28 mouse cellular contexts compared by ENCODE assay signal in genomic region chr11:35110784-35111183, GRCm38 (mm10). TPM values are rescaled to one million over a fixed set of nuclear protein-coding genes. Genes with fewer than 3 reads are reported as not detected.
DNase-seq lines count a peak whose midpoint lies in the region; ATAC-seq and TF ChIP-seq lines count a peak whose summit lies in the region.
"Had no signal": no experiment of that assay in that cellular context is flagged by ENCODE, and none has a peak within 500 bp of the region (broad histone marks: within the 10 kb centered on the region; RNA-seq: fewer than 3 reads in every experiment).

No protein-coding gene starts in this region.

- H3K27ac ChIP-seq in heart, embryonic 10.5 days, result no peak overlapping the region
- no peak overlapping the region for H3K27ac ChIP-seq in lung, embryonic 14.5 days (ENCODE audit: low read depth)
- no peak overlapping the region for H3K27ac ChIP-seq in CH12.LX (ENCODE audit: insufficient read depth, low read depth)
- H3K27ac ChIP-seq: embryonic facial prominence, embryonic 13.5 days; embryonic facial prominence, embryonic 15.5 days; forebrain, embryonic 10.5 days; forebrain, embryonic 12.5 days had no signal

- 56% methylated on average over 2 of the region's 2 CpGs for WGBS in heart, embryonic 10.5 days
- WGBS in lung, embryonic 14.5 days, result 56% methylated on average over 2 of the region's 2 CpGs

- DNase-seq in heart, embryonic 10.5 days (ENCODE audit: low spot score), result peak; percentile 47
- DNase-seq in heart, postnatal 4 days, result no peak
- no peak for DNase-seq in lung, embryonic 14.5 days
- DNase-seq in lung, postnatal 10 days, result no peak
- no peak for DNase-seq in CH12.LX (ENCODE audit: extremely low read depth)
- DNase-seq in layer of hippocampus, postnatal 25 days (ENCODE audit: extremely low spot score in 1 of 2, low spot score in 1 of 2), result no peak
- DNase-seq: adrenal gland, postnatal 10 days; adrenal gland, postnatal 25 days; B cell, adult 2 months; cerebellum, adult 11 months; cerebellum, adult 18-20 months; cerebellum, adult 8-10 months; cerebellum, adult 9-11 months; cerebellum, postnatal 14 days; cerebellum, postnatal 36 days; embryo, embryonic 11 days had no signal

- no peaks in the 10 kb centered on the region for H3K36me3 ChIP-seq in heart, embryonic 10.5 days
- H3K36me3 ChIP-seq in lung, embryonic 14.5 days (ENCODE audit: insufficient read depth), result no peaks in the 10 kb centered on the region
- H3K36me3 ChIP-seq in CH12.LX (replicated peaks in 1 of 2; ENCODE audit: control insufficient read depth in 1 of 2, insufficient read depth in 1 of 2, low read length in 1 of 2), result no peaks in the 10 kb centered on the region
- H3K36me3 ChIP-seq: embryonic facial prominence, embryonic 13.5 days; embryonic facial prominence, embryonic 15.5 days; forebrain, embryonic 10.5 days; forebrain, embryonic 12.5 days; G1E had no signal

- no peak for TF ChIP-seq POLR2A in CH12.LX (IDR thresholded peaks at IDR 0.05; ENCODE audit: low read depth, low read length)

- TF ChIP-seq EP300 in CH12.LX (IDR thresholded peaks at IDR 0.05; ENCODE audit: low read length), result no peak

- ATAC-seq in lung, embryonic 14.5 days (ENCODE audit: insufficient read depth), result no peak
- ATAC-seq: activated CD4-positive, CD25-positive, alpha-beta regulatory T cell, adult 4 months; CD4-positive, CD25-positive, alpha-beta regulatory T cell, adult 4 months; forebrain, embryonic 14.5 days; forebrain, embryonic 16.5 days; Patski had no signal

- H3K27me3 ChIP-seq in heart, embryonic 10.5 days (ENCODE audit: insufficient read depth, poor library complexity, severe bottlenecking), result no peaks in the 10 kb centered on the region
- H3K27me3 ChIP-seq in lung, embryonic 14.5 days (ENCODE audit: insufficient read depth, low read length), result no peaks in the 10 kb centered on the region
- H3K27me3 ChIP-seq in CH12.LX (replicated peaks), result no peaks in the 10 kb centered on the region
- H3K27me3 ChIP-seq: embryonic facial prominence, embryonic 13.5 days; embryonic facial prominence, embryonic 15.5 days; Patski had no signal

- no peak for TF ChIP-seq CTCF in lung, embryonic 14.5 days (IDR thresholded peaks at IDR 0.05; ENCODE audit: low read depth)
- no peak for TF ChIP-seq CTCF in CH12.LX (conservative IDR thresholded peaks at IDR 0.05 in 1 of 2, IDR thresholded peaks at IDR 0.05 in 1 of 2; ENCODE audit: low read depth in 2 of 2, low read length in 2 of 2)

- in situ Hi-C loops in CH12.LX (cut with MboI; ENCODE audit: low pct_ligation_motif_present, low pct_unique_long_range_greater_than_20kb, low sequenced_read_pairs), result no loop called here

- H3K4me2 ChIP-seq in lung, embryonic 14.5 days, result peak overlapping the region; percentile 33; the same call in 1 of the 2 replicates
- H3K4me2 ChIP-seq in CH12.LX (ENCODE audit: insufficient read depth, low read depth, poor library complexity, severe bottlenecking), result peak overlapping the region; percentile 30; the same call in 1 of the 2 replicates
- H3K4me2 ChIP-seq: embryonic facial prominence, embryonic 13.5 days; embryonic facial prominence, embryonic 15.5 days; forebrain, embryonic 12.5 days had no signal

- H3K4me1 ChIP-seq in heart, embryonic 10.5 days, result peaks cover 6% of the 10 kb centered on the region
- peaks cover 8% of the 10 kb centered on the region; the same call in 1 of the 2 replicates for H3K4me1 ChIP-seq in lung, embryonic 14.5 days (ENCODE audit: insufficient read depth)
- H3K4me1 ChIP-seq in CH12.LX (ENCODE audit: control insufficient read depth in 1 of 2, insufficient read depth in 2 of 2), result peaks cover 2 to 6% of the 10 kb centered on the region in 2 experiments; a peak in 2 of 4 replicates
- H3K4me1 ChIP-seq: embryonic facial prominence, embryonic 15.5 days had no signal

- H3K9ac ChIP-seq in lung, embryonic 14.5 days, result no peak overlapping the region
- H3K9ac ChIP-seq in CH12.LX (ENCODE audit: insufficient read depth, low read depth), result no peak overlapping the region
- H3K9ac ChIP-seq: embryonic facial prominence, embryonic 13.5 days; embryonic facial prominence, embryonic 15.5 days; forebrain, embryonic 12.5 days had no signal

- dilution Hi-C loops in CH12.LX (cut with MboI; ENCODE audit: extremely low pct_ligation_motif_present, extremely low pct_unique_long_range_greater_than_20kb, low sequenced_read_pairs), result no loop called here

- TF ChIP-seq RAD21 in CH12.LX (IDR thresholded peaks at IDR 0.05; ENCODE audit: low read depth, low read length), result no peak

- no peaks in the 10 kb centered on the region for H3K9me3 ChIP-seq in heart, embryonic 10.5 days
- H3K9me3 ChIP-seq in lung, embryonic 14.5 days (ENCODE audit: low read depth, low read length), result no peaks in the 10 kb centered on the region
- peaks cover 2% of the 10 kb centered on the region for H3K9me3 ChIP-seq in CH12.LX (replicated peaks; ENCODE audit: low read length)
- H3K9me3 ChIP-seq: embryonic facial prominence, embryonic 13.5 days; embryonic facial prominence, embryonic 15.5 days; forebrain, embryonic 10.5 days; forebrain, embryonic 12.5 days had no signal

- no peak overlapping the region for H3K4me3 ChIP-seq in heart, embryonic 10.5 days
- no peak overlapping the region for H3K4me3 ChIP-seq in lung, embryonic 14.5 days (ENCODE audit: low read depth, low read length)
- H3K4me3 ChIP-seq in CH12.LX (replicated peaks in 1 of 3; ENCODE audit: low read depth in 2 of 3, low read length in 2 of 3, poor library complexity in 1 of 3), result no peak overlapping the region
- H3K4me3 ChIP-seq: embryonic facial prominence, embryonic 13.5 days; embryonic facial prominence, embryonic 15.5 days; erythroblast, embryonic 14.5 days; forebrain, embryonic 10.5 days; forebrain, embryonic 12.5 days had no signal

- no peaks in the 10 kb centered on the region for H3K79me2 ChIP-seq in CH12.LX (replicated peaks; ENCODE audit: control insufficient read depth, extremely low read depth, insufficient read depth, poor library complexity, severe bottlenecking)

TF ChIP-seq in CH12.LX, 34 proteins besides CTCF, POLR2A, EP300 and RAD21:
- TF ChIP-seq ZNF384 (IDR thresholded peaks at IDR 0.05; ENCODE audit: low read depth, low read length) (peak; percentile 79), JUND (conservative IDR thresholded peaks at IDR 0.05; ENCODE audit: low read depth, low read length) (no peak)

RNA-seq across cellular contexts. Expression of gene Slit3, which starts 10.2 kb away (rescaled TPM):
- 11.3 and 22.2 TPM in 2 replicates for polyA plus RNA-seq in heart, embryonic 10.5 days (2016; fragmentation: Nextera tagmentation; extraction: Ambion mirVana)
- total RNA-seq in heart, postnatal 4 days (2021), result 10 to 100 TPM; 28.7 to 31.3 TPM
- polyA plus RNA-seq in lung, embryonic 14.5 days (2014; fragmentation: Nextera tagmentation; extraction: Ambion mirVana), result 32.1 and 37.3 TPM in 2 replicates
- 0.42 and 0.55 TPM in 2 replicates for total RNA-seq in CH12.LX (2012; rRNA removed)
- 2.6 and 2.8 TPM in 2 replicates for total RNA-seq in CH12.LX (2014; rRNA removed)
- 4.8 and 5.5 TPM in 2 replicates for polyA plus RNA-seq in CH12.LX (2012; ENCODE audit: insufficient read length, low read depth)
- total RNA-seq in layer of hippocampus, postnatal 25 days (2021), result 100 to 1,000 TPM in 1 of 2 experiments, 10 to 100 TPM in 1; 86.6 to 115 TPM
- total RNA-seq: common myeloid progenitor, adult 5-6 weeks had no signal
- polyA plus RNA-seq: activated CD4-positive, CD25-positive, alpha-beta regulatory T cell, adult 4 months; CD4-positive, CD25-positive, alpha-beta regulatory T cell, adult 4 months; erythroblast, embryonic 14.5 days; G1E had no signal

Comparison
In these comparisons a context has a peak if more than half of its experiments do, and no peak if none do; other contexts are left out.
1. RNA of gene Slit3, which starts 10.2 kb away (total RNA-seq): 86.6 to 115 TPM in layer of hippocampus, postnatal 25 days and 28.7 to 31.3 TPM in heart, postnatal 4 days; 0.42 to 2.8 TPM in CH12.LX; every median in the first group is over 4 times any median in the second.